Mouse (Mus musculus) limb, embryonic 13.5 days (tissue): ENCODE measurements at regions not wholly inside any gene's neighbourhood (a gene's known extent, or its start where the extent isn't known, plus 50 kb on each side); places are given as distances from the start of the nearest gene placed in this dataset.

Source experiments
- ATAC-seq: fragments of 200-750 bp; cut with Nextera tagmentation; 2 replicates; pipeline ENCODE4 v1.8.0; 2017; ENCODE audit warnings: low read depth, moderate number of reproducible peaks, moderate TSS enrichment; ENCODE audit not compliant: low FRiP score
- H3K27ac ChIP-seq: fragments of 300-500 bp; sonication (generic); 2 replicates; pipeline ENCODE4 v1.5.1; 2015; ENCODE audit warnings: inconsistent platforms, mild to moderate bottlenecking, moderate library complexity
- H3K27me3 ChIP-seq: fragments of 300-500 bp; sonication (generic); 2 replicates; pipeline ENCODE4 v1.6.1; 2015; ENCODE audit warnings: mild to moderate bottlenecking, inconsistent platforms
- H3K36me3 ChIP-seq: fragments of 300-500 bp; sonication (generic); 2 replicates; pipeline ENCODE4 v1.6.1; 2015; ENCODE audit warnings: inconsistent platforms, mild to moderate bottlenecking, moderate library complexity
- H3K4me1 ChIP-seq: fragments of 300-500 bp; sonication (generic); 2 replicates; pipeline ENCODE4 v1.6.1; 2015; ENCODE audit warnings: inconsistent platforms
- H3K4me2 ChIP-seq: fragments of 300-500 bp; sonication (generic); replicated peaks from 2 replicates; pipeline ENCODE4 v1.6.1; 2015; ENCODE audit warnings: inconsistent platforms, mild to moderate bottlenecking, moderate library complexity
- H3K4me3 ChIP-seq: fragments of 300-500 bp; sonication (generic); 2 replicates; pipeline ENCODE4 v1.5.1; 2015; ENCODE audit warnings: moderate library complexity, mild to moderate bottlenecking, inconsistent platforms
- H3K9ac ChIP-seq: fragments of 300-500 bp; sonication (generic); 2 replicates; pipeline ENCODE4 v1.6.1; 2015; ENCODE audit warnings: mild to moderate bottlenecking, inconsistent platforms
- H3K9me3 ChIP-seq: fragments of 300-500 bp; sonication (generic); 2 replicates; pipeline ENCODE4 v1.6.1; 2016; ENCODE audit warnings: inconsistent platforms
- WGBS: fragments of 180-500 bp; shearing (Covaris S2); methylation state at CpG from one replicate; pipeline ENCODE4 v1.1.7; 2015; 5-methylcytosine and 5-hydroxymethylcytosine counted together

DNA sequence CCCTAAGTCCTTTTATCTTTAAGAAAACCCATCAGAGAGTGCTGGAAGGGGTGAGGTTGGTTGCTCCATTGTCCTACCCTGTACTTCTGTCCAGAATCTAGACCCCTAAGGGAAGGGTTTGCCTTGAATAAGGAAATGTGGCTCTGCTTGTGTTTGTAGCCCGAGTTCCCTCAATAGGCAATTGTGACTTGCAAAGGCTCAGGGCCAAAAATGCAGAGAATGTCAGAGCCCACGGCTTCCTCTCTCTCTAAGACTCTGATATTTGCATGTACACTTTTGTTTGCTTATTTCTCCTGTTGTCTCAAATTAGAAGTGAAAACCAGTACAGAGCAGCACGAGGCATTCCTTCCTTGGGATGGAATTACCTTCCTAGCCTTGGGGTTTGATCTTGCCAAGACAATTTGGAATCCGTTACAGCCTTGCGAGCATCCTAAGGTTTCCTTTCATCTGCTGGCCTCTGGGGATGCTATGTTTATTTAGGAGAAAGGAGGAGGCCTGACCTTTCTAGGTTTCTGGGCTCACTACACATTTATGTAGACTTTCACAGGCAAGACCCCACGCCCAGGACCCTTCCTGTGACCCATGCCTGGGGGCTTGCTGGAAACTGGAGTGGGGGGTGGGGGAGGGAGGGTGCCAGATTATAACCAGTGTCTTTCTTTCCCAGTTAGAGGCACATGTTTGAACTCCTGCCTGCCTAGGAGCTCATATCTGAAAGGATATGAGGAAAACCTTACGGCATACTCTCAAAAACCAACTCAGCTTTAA, 181.8 kb downstream of the Trim29 start:
- no peak overlapping the region for H3K27ac ChIP-seq
- no peak overlapping the region for H3K4me2 ChIP-seq
- H3K27me3 ChIP-seq, result no peaks in the 10 kb centered on the region
- H3K36me3 ChIP-seq, result no peaks in the 10 kb centered on the region
- peaks cover 6% of the 10 kb centered on the region for H3K4me1 ChIP-seq
- ATAC-seq, result no peak
- 19% methylated on average over 7 of the region's 7 CpGs for WGBS
- H3K9me3 ChIP-seq, result no peaks in the 10 kb centered on the region
- no peak overlapping the region for H3K4me3 ChIP-seq
- H3K9ac ChIP-seq, result no peak overlapping the region

DNA sequence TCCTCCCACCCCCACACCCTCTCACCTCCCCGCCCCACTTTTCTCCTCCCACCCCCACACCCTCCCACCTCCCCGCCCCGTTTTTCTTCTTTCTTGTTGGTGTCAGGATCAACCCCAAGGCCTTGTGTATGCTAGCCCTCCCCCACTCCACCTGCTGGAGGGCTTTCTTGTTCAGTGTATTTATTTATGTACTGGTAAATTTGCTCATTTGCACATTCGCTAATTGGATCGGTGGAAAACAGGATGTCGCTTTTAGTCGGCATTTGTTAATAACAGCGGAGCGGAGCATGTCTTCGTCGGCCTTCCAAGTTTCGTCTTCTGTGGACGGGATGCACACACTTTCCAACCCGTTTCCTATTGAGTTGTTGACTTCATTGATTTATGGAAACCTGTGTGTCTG, 187.9 kb downstream of the Trim29 start:
- no peak overlapping the region for H3K9ac ChIP-seq
- ATAC-seq, result no peak
- H3K4me2 ChIP-seq, result no peak overlapping the region
- WGBS, result 72% methylated on average over 14 of the region's 14 CpGs
- no peak overlapping the region for H3K27ac ChIP-seq
- no peaks in the 10 kb centered on the region for H3K36me3 ChIP-seq
- H3K4me1 ChIP-seq, result 0 out of 2 replicates have a peak, but pooled peaks cover 4% of the 10 kb centered on the region
- no peak overlapping the region for H3K4me3 ChIP-seq
- H3K27me3 ChIP-seq, result no peaks in the 10 kb centered on the region
- no peaks in the 10 kb centered on the region for H3K9me3 ChIP-seq

DNA sequence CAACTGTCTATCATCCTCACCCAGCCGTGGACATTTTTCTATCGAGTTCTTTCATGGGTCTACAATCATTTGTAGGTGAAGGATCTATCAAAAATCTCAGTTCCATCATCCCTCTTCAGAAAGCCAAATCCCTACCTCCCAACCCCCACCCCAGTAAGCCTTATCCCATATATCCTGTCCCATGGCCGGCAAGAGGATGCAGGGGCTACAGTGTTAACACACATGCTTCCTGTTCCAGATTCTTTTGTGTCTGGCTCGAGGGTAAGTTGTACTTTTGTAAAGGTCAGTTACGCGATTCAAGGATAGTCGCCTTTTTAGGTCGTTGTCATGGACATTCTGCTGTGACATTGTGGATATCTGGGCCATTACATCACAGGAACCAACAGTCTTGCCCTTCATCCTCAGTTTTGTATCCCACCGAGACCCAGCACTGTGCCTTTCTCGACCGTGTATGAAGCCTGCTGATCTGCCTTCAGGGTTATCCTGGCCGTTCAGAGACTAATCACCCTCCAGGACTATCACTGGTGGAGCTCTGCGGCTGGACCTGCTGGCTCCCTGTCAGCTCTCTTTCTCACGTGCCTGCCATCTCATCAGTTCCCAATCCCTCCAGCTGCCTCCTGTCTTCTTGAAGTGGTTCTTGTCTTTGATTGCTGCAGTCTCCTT, 193.8 kb downstream of the Trim29 start:
- H3K9me3 ChIP-seq, result no peaks in the 10 kb centered on the region
- no peak overlapping the region for H3K4me2 ChIP-seq
- 52% methylated on average over 14 of the region's 14 CpGs for WGBS
- H3K4me3 ChIP-seq, result no peak overlapping the region
- peaks cover 18% of the 10 kb centered on the region for H3K4me1 ChIP-seq
- H3K27ac ChIP-seq, result no peak overlapping the region
- H3K27me3 ChIP-seq, result no peaks in the 10 kb centered on the region
- no peaks in the 10 kb centered on the region for H3K36me3 ChIP-seq
- H3K9ac ChIP-seq, result no peak overlapping the region
- ATAC-seq, result no peak

DNA sequence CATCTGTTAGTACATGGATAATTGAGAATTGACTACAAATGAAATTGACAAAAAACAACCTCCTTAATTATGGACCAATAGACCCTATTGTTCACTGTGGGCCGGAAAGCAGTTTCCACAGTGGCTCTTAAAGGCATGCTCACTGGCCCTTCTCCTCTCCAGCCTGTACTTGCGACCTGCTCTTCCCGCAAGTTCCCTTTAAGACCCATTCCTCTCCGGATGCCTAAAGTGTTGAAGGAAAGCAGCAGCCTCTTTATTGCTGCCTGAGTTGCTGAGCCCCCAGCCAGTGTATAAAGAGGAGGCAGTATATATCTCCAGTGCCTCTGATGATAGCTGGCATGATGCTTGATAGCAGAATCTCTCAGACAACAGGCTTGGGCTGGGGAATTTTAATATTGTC, 195.2 kb downstream of the Trim29 start:
- Histone ChIP-seq H3K36me3 (no peaks in the 10 kb centered on the region), H3K27ac (no peak overlapping the region), H3K27me3 (no peaks in the 10 kb centered on the region), H3K4me2 (peak overlapping the region; percentile 38), H3K4me1 (peaks cover 18% of the 10 kb centered on the region), H3K9me3 (no peaks in the 10 kb centered on the region), H3K4me3 (no peak overlapping the region), H3K9ac (no peak overlapping the region)
- 8% methylated on average over 4 of the region's 4 CpGs for WGBS
- ATAC-seq, result no peak

DNA sequence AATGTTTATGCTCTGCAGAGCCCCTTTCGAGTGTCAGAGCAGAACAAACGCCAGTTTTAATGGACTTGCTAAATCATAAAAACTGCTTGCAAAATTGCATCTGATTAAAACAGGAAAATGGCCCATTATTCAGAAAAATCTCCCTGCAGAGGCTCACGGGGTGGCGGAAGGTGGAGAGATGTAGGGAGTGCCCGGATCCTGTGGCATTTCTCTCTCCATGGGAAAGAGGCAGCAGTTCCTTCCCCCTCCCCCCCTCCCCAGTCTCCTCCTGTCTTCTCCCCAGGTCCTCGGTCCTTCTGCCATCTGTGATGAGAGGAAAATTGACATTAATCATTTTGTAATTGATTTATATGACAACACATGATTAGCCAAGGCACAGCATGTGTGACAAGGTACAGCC, 195.6 kb downstream of the Trim29 start:
- no peak overlapping the region for H3K4me3 ChIP-seq
- no peaks in the 10 kb centered on the region for H3K9me3 ChIP-seq
- no peak overlapping the region for H3K9ac ChIP-seq
- peaks cover 18% of the 10 kb centered on the region for H3K4me1 ChIP-seq
- H3K27me3 ChIP-seq, result no peaks in the 10 kb centered on the region
- H3K4me2 ChIP-seq, result peak overlapping the region; percentile 38
- H3K36me3 ChIP-seq, result no peaks in the 10 kb centered on the region
- no peak overlapping the region for H3K27ac ChIP-seq
- 14% methylated on average over 6 of the region's 6 CpGs for whole genome bisulfite sequencing
- no peak for ATAC-seq

DNA sequence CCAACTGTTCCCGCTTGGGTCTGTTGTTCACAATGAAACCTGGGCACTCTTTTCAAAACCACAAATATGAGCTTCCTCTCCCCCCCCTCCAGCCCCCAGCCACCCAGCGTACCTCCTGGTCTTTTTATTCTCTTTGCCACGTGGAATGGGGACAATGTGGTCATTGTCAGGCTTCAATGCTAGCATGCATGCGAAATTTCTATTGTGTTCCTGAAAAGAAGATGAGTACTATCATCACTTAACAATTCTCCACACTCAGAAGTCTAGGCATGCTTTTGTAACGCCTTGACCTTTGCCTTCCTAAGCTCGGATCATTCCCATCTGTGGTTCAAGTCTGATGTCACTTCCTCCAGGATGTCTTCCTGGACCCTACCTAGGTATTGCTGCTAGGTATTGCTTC, 202.2 kb downstream of the Trim29 start:
- Histone ChIP-seq H3K9me3 (no peaks in the 10 kb centered on the region), H3K27me3 (no peaks in the 10 kb centered on the region), H3K4me3 (no peak overlapping the region), H3K27ac (no peak overlapping the region), H3K4me1 (no peaks in the 10 kb centered on the region), H3K4me2 (no peak overlapping the region), H3K9ac (no peak overlapping the region), H3K36me3 (no peaks in the 10 kb centered on the region)
- no peak for ATAC-seq
- 81% methylated on average over 6 of the region's 6 CpGs for WGBS

DNA sequence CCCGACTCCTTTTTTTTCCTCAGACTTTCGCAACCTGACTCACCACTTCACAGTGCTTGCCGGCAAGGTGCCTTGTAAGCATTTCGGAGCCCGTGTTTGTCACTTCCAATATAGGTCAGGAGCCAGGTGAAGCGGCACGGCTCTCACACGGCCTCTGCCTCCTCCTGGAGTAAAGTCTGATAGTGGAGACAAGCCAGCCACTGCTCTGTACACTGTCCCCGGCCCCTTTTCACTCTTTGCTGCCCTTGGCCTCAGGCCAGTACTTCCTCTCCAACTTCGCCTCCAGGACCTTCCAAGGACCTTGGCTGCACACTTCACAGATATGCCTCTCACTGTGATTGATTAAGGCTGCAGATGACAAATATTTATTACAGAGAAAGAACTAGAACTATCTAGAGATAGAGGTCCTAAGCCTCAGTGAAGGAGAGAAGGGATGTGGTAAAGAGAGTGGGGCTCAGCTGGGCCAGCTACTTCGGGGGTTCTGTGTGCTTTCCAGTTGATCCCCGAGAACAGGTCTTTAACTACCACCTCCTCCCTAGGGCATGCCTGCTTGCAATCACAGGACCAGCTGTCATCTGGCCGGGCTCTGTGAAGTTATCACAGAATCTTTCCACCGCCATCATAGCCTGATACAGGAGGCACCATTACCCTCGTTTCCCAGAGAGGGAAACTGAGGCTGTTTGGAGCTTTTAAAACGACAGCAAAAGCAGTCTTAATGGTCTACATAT, 204.2 kb downstream of the Trim29 start:
- H3K4me3 ChIP-seq, result no peak overlapping the region
- no peak overlapping the region for H3K9ac ChIP-seq
- no peaks in the 10 kb centered on the region for H3K36me3 ChIP-seq
- no peak overlapping the region for H3K4me2 ChIP-seq
- ATAC-seq, result no peak
- no peak overlapping the region for H3K27ac ChIP-seq
- WGBS, result 83% methylated on average over 16 of the region's 16 CpGs
- H3K4me1 ChIP-seq, result no peaks in the 10 kb centered on the region
- H3K27me3 ChIP-seq, result no peaks in the 10 kb centered on the region
- no peaks in the 10 kb centered on the region for H3K9me3 ChIP-seq

DNA sequence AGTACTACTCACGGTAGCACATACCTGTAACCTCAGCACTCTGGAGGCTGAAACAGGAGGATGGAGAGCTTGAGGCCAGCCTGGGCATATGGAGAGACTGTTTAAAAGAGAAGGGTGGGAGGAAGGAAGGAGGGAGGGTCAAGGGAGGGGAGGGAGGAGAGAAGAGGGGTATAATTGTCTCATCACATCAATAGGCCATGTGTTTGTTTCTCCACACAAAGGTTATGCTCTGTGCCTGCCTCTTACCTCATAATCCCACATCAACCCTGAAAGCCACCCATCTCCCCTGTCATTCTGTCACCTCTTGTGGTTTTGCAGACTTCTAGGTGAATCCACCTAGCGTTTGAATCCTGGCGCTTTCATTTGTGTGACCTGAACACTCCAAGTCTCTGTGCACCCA, 210.3 kb downstream of the Trim29 start:
- no peaks in the 10 kb centered on the region for H3K36me3 ChIP-seq
- no peaks in the 10 kb centered on the region for H3K27me3 ChIP-seq
- no peak overlapping the region for H3K4me2 ChIP-seq
- 92% methylated on average over 3 of the region's 3 CpGs for WGBS
- H3K4me1 ChIP-seq, result no peaks in the 10 kb centered on the region
- no peak overlapping the region for H3K27ac ChIP-seq
- H3K9ac ChIP-seq, result no peak overlapping the region
- no peak for ATAC-seq
- H3K9me3 ChIP-seq, result no peaks in the 10 kb centered on the region
- H3K4me3 ChIP-seq, result no peak overlapping the region

DNA sequence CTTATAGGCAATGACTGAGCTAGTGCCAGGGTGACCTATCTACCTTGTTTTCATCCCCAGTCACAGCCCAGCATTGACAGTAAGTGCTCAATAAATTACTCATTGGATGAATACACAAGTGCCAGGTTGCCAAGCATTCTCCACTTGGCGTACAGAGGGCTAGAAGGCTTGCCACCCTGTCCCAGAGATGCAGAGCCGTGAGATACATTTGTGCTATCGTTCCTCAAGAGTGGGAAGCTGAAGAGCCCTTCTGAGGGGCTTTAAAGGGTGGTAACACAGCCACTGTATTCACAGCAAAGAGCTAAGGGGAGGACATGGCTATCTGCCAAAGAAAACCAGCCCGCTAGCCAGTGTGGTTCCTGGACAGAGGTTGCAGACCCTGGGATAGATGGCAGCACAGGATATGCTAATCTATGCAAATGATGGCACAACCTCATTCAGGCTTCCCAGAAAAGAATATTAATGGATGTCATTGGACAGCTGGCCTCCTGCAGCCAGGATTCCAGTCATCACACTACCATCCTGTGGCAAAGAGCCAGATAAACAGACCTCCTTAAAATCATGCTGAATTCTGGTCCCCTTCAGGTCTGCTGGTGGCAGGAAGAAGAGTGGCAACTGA, 214.4 kb downstream of the Trim29 start:
- Histone ChIP-seq H3K9ac (no peak overlapping the region), H3K9me3 (no peaks in the 10 kb centered on the region), H3K36me3 (no peaks in the 10 kb centered on the region), H3K27ac (no peak overlapping the region), H3K4me3 (no peak overlapping the region), H3K27me3 (no peaks in the 10 kb centered on the region), H3K4me2 (no peak overlapping the region), H3K4me1 (no peaks in the 10 kb centered on the region)
- 72% methylated on average over 4 of the region's 4 CpGs for WGBS
- no peak for ATAC-seq

DNA sequence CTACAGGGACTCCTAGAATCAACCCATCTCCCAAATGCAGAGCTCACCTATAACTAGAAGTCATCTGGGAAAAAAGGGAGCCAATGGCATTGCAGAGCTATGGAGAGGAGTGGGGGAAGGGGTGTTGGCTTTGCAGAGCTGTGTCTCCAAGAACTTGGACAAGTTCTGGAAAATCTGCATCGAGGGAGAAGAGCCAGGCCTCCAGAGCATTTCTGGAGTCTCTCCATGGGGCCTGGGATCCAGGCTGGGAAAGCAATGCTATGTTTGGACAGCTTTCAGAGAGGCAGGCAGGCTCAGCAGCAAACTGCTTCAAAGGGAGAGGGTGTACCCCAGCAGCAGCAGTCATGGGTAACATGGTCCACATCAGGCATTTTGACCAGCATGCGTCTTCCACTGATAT, 211.6 kb upstream of the Nectin1 start:
- no peak for ATAC-seq
- H3K27ac ChIP-seq, result no peak overlapping the region
- no peaks in the 10 kb centered on the region for H3K4me1 ChIP-seq
- H3K36me3 ChIP-seq, result no peaks in the 10 kb centered on the region
- H3K9me3 ChIP-seq, result no peaks in the 10 kb centered on the region
- H3K27me3 ChIP-seq, result no peaks in the 10 kb centered on the region
- WGBS, result 79% methylated on average over 2 of the region's 2 CpGs
- H3K4me3 ChIP-seq, result no peak overlapping the region
- no peak overlapping the region for H3K4me2 ChIP-seq
- H3K9ac ChIP-seq, result no peak overlapping the region

DNA sequence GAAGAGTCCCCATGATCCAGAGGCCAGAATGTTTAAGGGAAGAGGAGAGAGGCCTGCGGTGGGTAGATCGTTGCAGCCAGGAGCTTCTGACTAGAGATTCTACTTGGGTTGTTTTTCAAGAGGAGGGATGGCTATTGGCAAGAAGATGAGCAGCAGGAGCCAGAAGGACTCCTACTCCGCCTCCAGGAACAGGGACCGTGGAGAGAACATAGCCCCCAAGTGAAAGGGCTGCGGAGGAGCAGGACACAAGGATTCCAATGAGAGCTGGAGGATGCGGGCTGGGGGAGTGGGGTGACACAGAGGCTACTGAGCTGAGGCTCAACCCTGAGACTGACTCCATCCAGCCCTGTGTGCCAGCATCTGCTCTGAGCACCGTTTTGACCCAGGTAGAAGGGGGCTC, 207.8 kb upstream of the Nectin1 start:
- WGBS, result 88% methylated on average over 7 of the region's 7 CpGs
- Histone ChIP-seq H3K9me3 (no peaks in the 10 kb centered on the region), H3K9ac (no peak overlapping the region), H3K36me3 (no peaks in the 10 kb centered on the region), H3K4me3 (no peak overlapping the region), H3K4me1 (no peaks in the 10 kb centered on the region), H3K27ac (no peak overlapping the region), H3K27me3 (no peaks in the 10 kb centered on the region), H3K4me2 (no peak overlapping the region)
- no peak for ATAC-seq

DNA sequence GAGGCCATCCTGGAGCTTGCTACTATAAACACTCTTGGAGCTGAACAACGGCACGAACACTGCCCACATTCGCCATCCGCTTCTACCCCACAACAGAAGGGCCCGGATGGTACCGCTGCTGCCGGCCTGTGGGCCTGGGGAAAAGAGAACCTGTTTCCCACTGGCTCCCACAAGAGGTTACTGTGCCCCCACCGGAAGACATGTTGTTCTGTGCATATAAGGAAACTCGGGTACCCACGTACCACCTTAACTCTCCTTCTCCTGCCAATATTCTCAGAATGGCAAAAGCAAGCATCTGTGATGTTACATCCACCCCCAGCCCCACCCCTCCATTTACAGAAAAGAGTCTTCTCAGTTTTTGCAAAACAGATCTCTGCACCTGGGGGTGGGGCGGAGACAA, 206.7 kb upstream of the Nectin1 start:
- no peaks in the 10 kb centered on the region for H3K36me3 ChIP-seq
- H3K9me3 ChIP-seq, result no peaks in the 10 kb centered on the region
- no peak overlapping the region for H3K9ac ChIP-seq
- H3K27ac ChIP-seq, result no peak overlapping the region
- ATAC-seq, result no peak
- 84% methylated on average over 11 of the region's 11 CpGs for WGBS
- H3K4me1 ChIP-seq, result no peaks in the 10 kb centered on the region
- H3K4me2 ChIP-seq, result no peak overlapping the region
- H3K4me3 ChIP-seq, result no peak overlapping the region
- H3K27me3 ChIP-seq, result no peaks in the 10 kb centered on the region
